Mouse (Mus musculus) cerebellum, postnatal 14 days (tissue): Measurements from ENCODE around the gene Arsk.
A peak's percentile ranks its signal among the peaks of the same experiment; 100 is the strongest.

Experiments used
- DNase-seq, 2 experiments: peaks; one replicate each; pipeline ENCODE4 v3.0.0; 2021; ENCODE audit warnings: mixed read lengths in 2 of 2

Gene Arsk

DNA sequence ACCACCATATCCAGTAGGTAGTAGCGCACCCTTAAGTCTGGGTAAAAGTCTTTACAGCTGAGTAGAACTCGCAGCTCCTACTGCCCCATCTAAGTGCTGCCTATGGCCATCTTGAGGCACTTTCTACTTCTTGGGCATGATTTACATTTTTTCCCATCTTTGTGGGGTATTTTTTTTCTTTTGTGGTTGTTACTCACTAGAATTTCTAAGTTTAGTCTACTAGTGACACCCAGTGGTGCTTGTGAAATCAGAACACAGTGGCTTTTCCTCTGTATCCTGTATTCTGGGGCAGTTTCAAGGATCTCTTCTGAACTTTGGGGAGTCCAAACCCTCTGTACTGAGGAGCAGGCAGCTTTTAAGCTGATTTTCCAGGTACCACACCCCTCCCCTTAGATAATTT is 76.7 kb downstream of the Arsk start:
- peak in 1 of 2 experiments; percentile 10 for DNase-seq

GRCm38 (mm10) chr13:76018844-76019400 is 79.5 kb downstream of the Arsk start:
- peak in 1 of 2 experiments; percentile 14 for DNase-seq

- peak; percentile 97 to 98 for DNase-seq
These were observed 80.3 kb downstream of the Arsk start, which contains the start of gene Rfesd for GRCm38 (mm10) chr13:76017974-76018843. TSS of gene Rfesd (minus strand) at chr13:76018719.

- peak in 1 of 2 experiments; percentile 15 for DNase-seq
These were observed 81.0 kb downstream of the Arsk start for GRCm38 (mm10) chr13:76017465-76017864.

DNA sequence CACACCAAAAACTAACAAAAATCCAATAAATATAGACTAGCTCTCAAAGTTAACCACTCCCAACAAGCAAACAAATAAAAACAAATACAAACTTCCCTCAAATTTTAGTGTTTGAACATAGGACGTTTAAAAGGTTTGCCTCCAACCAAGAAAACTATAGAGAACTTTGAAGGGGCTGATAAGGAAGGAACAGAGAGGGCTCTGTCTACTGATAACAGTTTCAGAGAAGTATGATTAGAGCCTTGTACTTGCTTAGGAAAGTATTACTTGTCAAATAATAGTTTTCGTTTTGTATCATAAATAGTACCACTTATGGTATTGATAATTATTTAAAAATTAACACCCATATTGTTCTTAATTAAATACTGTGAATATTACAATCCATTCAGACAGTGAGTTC is 83.9 kb downstream of the Arsk start:
- no peak for DNase-seq
